Mouse (Mus musculus) embryonic facial prominence, embryonic 13.5 days (tissue): ENCODE data around the gene Kat7. TPM values are rescaled to one million over a fixed set of nuclear protein-coding genes. Genes with fewer than 3 reads are reported as not detected.

ENCODE experiments used
- ATAC-seq: fragments of 200-750 bp; cut with Nextera tagmentation; 2 replicates; pipeline ENCODE4 v1.8.0; 2017; ENCODE audit warnings: low read depth; ENCODE audit not compliant: insufficient number of reproducible peaks, insufficient read depth, low FRiP score, low TSS enrichment
- H3K27ac ChIP-seq: fragments of 300-500 bp; sonication (generic); 2 replicates; pipeline ENCODE4 v1.5.1; 2015; ENCODE audit warnings: moderate library complexity, mild to moderate bottlenecking, inconsistent platforms
- H3K27me3 ChIP-seq: fragments of 300-500 bp; sonication (generic); 2 replicates; pipeline ENCODE4 v1.6.1; 2015; ENCODE audit warnings: mild to moderate bottlenecking, inconsistent platforms
- H3K36me3 ChIP-seq: fragments of 300-500 bp; sonication (generic); 2 replicates; pipeline ENCODE4 v1.6.1; 2015; ENCODE audit warnings: mild to moderate bottlenecking, inconsistent platforms
- H3K4me1 ChIP-seq: fragments of 300-500 bp; sonication (generic); 2 replicates; pipeline ENCODE4 v1.6.1; 2015; ENCODE audit warnings: inconsistent platforms
- H3K4me2 ChIP-seq: fragments of 300-500 bp; sonication (generic); 2 replicates; pipeline ENCODE4 v1.6.1; 2015; ENCODE audit warnings: moderate library complexity, mild to moderate bottlenecking, inconsistent platforms
- H3K4me3 ChIP-seq: fragments of 300-500 bp; sonication (generic); 2 replicates; pipeline ENCODE4 v1.5.1; 2015; ENCODE audit warnings: mild to moderate bottlenecking, inconsistent platforms
- H3K9ac ChIP-seq: fragments of 300-500 bp; sonication (generic); 2 replicates; pipeline ENCODE4 v1.6.1; 2015; ENCODE audit warnings: mild to moderate bottlenecking, inconsistent platforms
- H3K9me3 ChIP-seq: fragments of 300-500 bp; sonication (generic); 2 replicates; pipeline ENCODE4 v1.6.1; 2016; ENCODE audit warnings: inconsistent platforms
- WGBS: fragments of 180-500 bp; shearing (Covaris S2); methylation state at CpG from one replicate; pipeline ENCODE4 v1.1.7; 2015; ENCODE audit warnings: mixed read lengths; 5-methylcytosine and 5-hydroxymethylcytosine counted together
- polyA plus RNA-seq: library from polyadenylated mRNA; unstranded; fragments of >200 nt; fragmentation: Nextera tagmentation; extraction: Ambion mirVana; gene quantifications from 2 replicates; pipeline ENCODE4 v1.2.1, GENCODE M21; 2015

Gene Kat7
- polyA plus RNA-seq, 1 experiment from 2014 or later, result 67.0 TPM

- Histone ChIP-seq H3K9me3 (no peaks in the 10 kb centered on the region), H3K27me3 (no peaks in the 10 kb centered on the region), H3K27ac (no peak overlapping the region), H3K4me3 (no peak overlapping the region), H3K9ac (no peak overlapping the region), H3K4me1 (peaks cover 46% of the 10 kb centered on the region), H3K4me2 (no peak overlapping the region), H3K36me3 (peaks cover 24% of the 10 kb centered on the region)
- no peak for ATAC-seq
- WGBS, result 31% methylated on average over 2 of the region's 2 CpGs
Observed at GRCm38 (mm10) chr11:95344181-95344580, 34.1 kb upstream of the Kat7 start.

DNA sequence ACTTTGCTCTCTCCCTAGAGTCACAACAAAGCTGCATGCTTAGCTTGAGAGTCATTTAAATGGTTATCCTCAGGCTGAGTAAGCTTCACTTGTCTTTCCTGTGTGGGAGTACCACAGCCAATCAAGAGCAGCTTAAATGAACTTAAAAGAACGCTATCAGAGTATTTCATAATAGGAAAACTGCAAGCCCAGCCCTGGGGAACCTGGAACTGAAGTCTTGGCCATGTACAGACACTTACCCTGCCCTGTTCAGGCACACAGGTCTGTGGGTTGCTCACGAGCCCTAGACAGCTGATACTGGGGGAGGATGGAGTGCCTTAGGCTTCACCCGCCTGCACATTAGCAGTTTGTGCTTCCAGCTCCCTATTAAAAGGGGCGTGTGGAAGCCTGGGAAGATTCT is 33.1 kb upstream of the Kat7 start:
- peaks cover 56% of the 10 kb centered on the region for H3K4me1 ChIP-seq
- no peak for ATAC-seq
- no peak overlapping the region for H3K9ac ChIP-seq
- no peak overlapping the region; the same call in 1 of the 2 replicates for H3K27ac ChIP-seq
- H3K36me3 ChIP-seq, result peaks cover 14% of the 10 kb centered on the region
- no peak overlapping the region for H3K4me3 ChIP-seq
- H3K9me3 ChIP-seq, result no peaks in the 10 kb centered on the region
- H3K27me3 ChIP-seq, result no peaks in the 10 kb centered on the region
- WGBS, result 65% methylated on average over 4 of the region's 4 CpGs
- no peak overlapping the region for H3K4me2 ChIP-seq

GRCm38 (mm10) chr11:95340664-95341063 is 30.6 kb upstream of the Kat7 start:
- H3K36me3 ChIP-seq, result no peaks in the 10 kb centered on the region
- no peaks in the 10 kb centered on the region for H3K27me3 ChIP-seq
- peaks cover 64% of the 10 kb centered on the region for H3K4me1 ChIP-seq
- H3K4me3 ChIP-seq, result no peak overlapping the region
- H3K9ac ChIP-seq, result no peak overlapping the region
- ATAC-seq, result no peak
- WGBS, result 22% methylated on average over 5 of the region's 5 CpGs
- no peaks in the 10 kb centered on the region for H3K9me3 ChIP-seq
- H3K4me2 ChIP-seq, result no peak overlapping the region
- no peak overlapping the region for H3K27ac ChIP-seq

- no peak overlapping the region for H3K9ac ChIP-seq
- no peaks in the 10 kb centered on the region for H3K36me3 ChIP-seq
- H3K27me3 ChIP-seq, result no peaks in the 10 kb centered on the region
- no peak overlapping the region for H3K4me3 ChIP-seq
- no peaks in the 10 kb centered on the region for H3K9me3 ChIP-seq
- H3K4me1 ChIP-seq, result peaks cover 64% of the 10 kb centered on the region
- peak overlapping the region; percentile 77; the same call in 1 of the 2 replicates for H3K4me2 ChIP-seq
- peak overlapping the region; percentile 78; the same call in 1 of the 2 replicates for H3K27ac ChIP-seq
- ATAC-seq, result no peak
- WGBS, result 37% methylated on average over 1 of the region's 1 CpGs
Observed at GRCm38 (mm10) chr11:95340259-95340658, 30.2 kb upstream of the Kat7 start.

GRCm38 (mm10) chr11:95339471-95340021 is 29.5 kb upstream of the Kat7 start:
- H3K4me3 ChIP-seq, result peak overlapping the region; percentile 89
- no peak for ATAC-seq
- H3K9me3 ChIP-seq, result no peaks in the 10 kb centered on the region
- WGBS, result 38% methylated on average over 14 of the region's 14 CpGs
- no peaks in the 10 kb centered on the region for H3K27me3 ChIP-seq
- peaks cover 59% of the 10 kb centered on the region for H3K4me1 ChIP-seq
- peak overlapping the region; percentile 77 for H3K4me2 ChIP-seq
- H3K36me3 ChIP-seq, result no peaks in the 10 kb centered on the region
- H3K9ac ChIP-seq, result 0 out of 2 replicates have a peak overlapping the region, but pooled peaks have one; percentile 49
- H3K27ac ChIP-seq, result peak overlapping the region; percentile 78

DNA sequence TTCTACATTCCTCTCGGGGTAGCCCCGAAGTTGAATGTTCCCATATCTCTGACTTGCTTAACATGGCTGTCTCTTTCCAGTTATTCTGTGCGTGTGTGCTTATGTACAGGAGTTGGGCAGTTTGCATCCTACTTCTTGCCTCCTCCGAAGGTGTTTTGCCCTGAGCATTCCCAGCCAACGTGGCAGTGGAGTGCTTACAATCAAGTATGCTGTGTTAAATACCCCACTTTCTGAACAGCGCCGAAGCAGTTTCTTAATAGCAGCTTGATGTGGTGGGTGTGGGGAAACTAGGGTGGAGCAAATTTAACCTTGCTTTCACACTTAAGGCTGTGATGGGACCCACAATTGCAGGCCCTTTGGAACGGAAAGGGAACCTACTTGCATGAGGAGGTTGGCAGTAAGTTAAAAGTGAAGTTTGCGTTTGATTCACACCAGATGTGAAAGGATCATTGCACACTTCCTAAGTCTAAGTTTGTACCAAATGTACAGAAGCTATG is 27.8 kb upstream of the Kat7 start:
- Histone ChIP-seq H3K4me1 (peaks cover 45% of the 10 kb centered on the region), H3K27me3 (no peaks in the 10 kb centered on the region), H3K36me3 (no peaks in the 10 kb centered on the region), H3K9ac (peak overlapping the region; percentile 84), H3K4me2 (peak overlapping the region; percentile 77), H3K9me3 (no peaks in the 10 kb centered on the region), H3K27ac (peak overlapping the region; percentile 65; the same call in 1 of the 2 replicates), H3K4me3 (peak overlapping the region; percentile 89)
- 11% methylated on average over 9 of the region's 9 CpGs for WGBS
- ATAC-seq, result no peak

- H3K36me3 ChIP-seq, result no peaks in the 10 kb centered on the region
- WGBS, result under 1% methylated on average over 50 of the region's 50 CpGs
- peak overlapping the region; percentile 65; the same call in 1 of the 2 replicates for H3K27ac ChIP-seq
- H3K4me2 ChIP-seq, result peak overlapping the region; percentile 77
- H3K27me3 ChIP-seq, result no peaks in the 10 kb centered on the region
- peak overlapping the region; percentile 84 for H3K9ac ChIP-seq
- H3K4me3 ChIP-seq, result peak overlapping the region; percentile 89
- H3K4me1 ChIP-seq, result peaks cover 42% of the 10 kb centered on the region
- no peaks in the 10 kb centered on the region for H3K9me3 ChIP-seq
- ATAC-seq, result peak; percentile 69
Observed at GRCm38 (mm10) chr11:95337129-95337813, 27.2 kb upstream of the Kat7 start.

- peak; percentile 95 for ATAC-seq
- no peaks in the 10 kb centered on the region for H3K9me3 ChIP-seq
- H3K4me1 ChIP-seq, result peaks cover 42% of the 10 kb centered on the region
- H3K27ac ChIP-seq, result peak within 1 kb of the TSS; percentile 65; the same call in 1 of the 2 replicates
- peak within 1 kb of the TSS; percentile 77 for H3K4me2 ChIP-seq
- no peaks in the 10 kb centered on the region for H3K36me3 ChIP-seq
- no peaks in the 10 kb centered on the region for H3K27me3 ChIP-seq
- H3K9ac ChIP-seq, result peak within 1 kb of the TSS; percentile 84
- H3K4me3 ChIP-seq, result peak within 1 kb of the TSS; percentile 89
- WGBS, result under 1% methylated on average over 27 of the region's 27 CpGs
Observed at GRCm38 (mm10) chr11:95336568-95337128, 26.6 kb upstream of the Kat7 start, which contains the start of gene Fam117a. Gene Fam117a, plus strand, starts transcription at chr11:95337018.

GRCm38 (mm10) chr11:95334448-95335060 is 24.5 kb upstream of the Kat7 start:
- 63% methylated on average over 5 of the region's 5 CpGs for WGBS
- Histone ChIP-seq H3K27ac (no peak overlapping the region), H3K4me2 (no peak overlapping the region), H3K9ac (no peak overlapping the region), H3K36me3 (no peaks in the 10 kb centered on the region), H3K4me1 (peaks cover 22% of the 10 kb centered on the region), H3K4me3 (no peak overlapping the region), H3K27me3 (no peaks in the 10 kb centered on the region), H3K9me3 (no peaks in the 10 kb centered on the region)
- ATAC-seq, result no peak

DNA sequence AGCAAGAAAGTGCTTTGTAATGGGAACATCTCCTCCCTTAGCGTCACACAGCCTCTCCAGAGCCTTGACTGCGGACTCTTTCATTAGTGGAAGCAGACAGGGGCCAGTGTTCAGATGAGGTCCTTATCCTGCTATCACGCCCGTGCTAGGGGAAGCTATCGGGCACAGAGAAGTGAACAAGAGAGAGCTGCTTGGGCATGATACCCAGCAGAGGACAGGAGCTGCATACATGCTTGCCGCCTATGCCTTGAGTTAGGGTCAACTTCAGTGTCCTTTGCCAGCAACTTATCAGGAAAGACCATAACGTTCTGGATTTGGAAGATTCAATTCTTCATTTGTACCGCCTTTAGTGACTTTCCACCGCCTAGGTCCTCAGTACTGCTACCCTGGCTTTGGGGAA is 23.8 kb upstream of the Kat7 start:
- ATAC-seq, result no peak
- Histone ChIP-seq H3K9me3 (no peaks in the 10 kb centered on the region), H3K27ac (no peak overlapping the region), H3K27me3 (no peaks in the 10 kb centered on the region), H3K9ac (no peak overlapping the region), H3K4me1 (peaks cover 14% of the 10 kb centered on the region), H3K4me3 (no peak overlapping the region), H3K36me3 (no peaks in the 10 kb centered on the region), H3K4me2 (no peak overlapping the region)
- 85% methylated on average over 9 of the region's 9 CpGs for WGBS

- Histone ChIP-seq H3K27ac (no peak overlapping the region), H3K27me3 (no peaks in the 10 kb centered on the region), H3K9ac (no peak overlapping the region), H3K9me3 (no peaks in the 10 kb centered on the region), H3K36me3 (no peaks in the 10 kb centered on the region), H3K4me1 (peaks cover 8% of the 10 kb centered on the region), H3K4me3 (no peak overlapping the region), H3K4me2 (no peak overlapping the region)
- ATAC-seq, result no peak
- 60% methylated on average over 4 of the region's 4 CpGs for WGBS
Observed at GRCm38 (mm10) chr11:95333209-95333608, 23.2 kb upstream of the Kat7 start.
